Mouse (Mus musculus): ENCODE results near the gene Pnkp.

Pnkp gene

DNA sequence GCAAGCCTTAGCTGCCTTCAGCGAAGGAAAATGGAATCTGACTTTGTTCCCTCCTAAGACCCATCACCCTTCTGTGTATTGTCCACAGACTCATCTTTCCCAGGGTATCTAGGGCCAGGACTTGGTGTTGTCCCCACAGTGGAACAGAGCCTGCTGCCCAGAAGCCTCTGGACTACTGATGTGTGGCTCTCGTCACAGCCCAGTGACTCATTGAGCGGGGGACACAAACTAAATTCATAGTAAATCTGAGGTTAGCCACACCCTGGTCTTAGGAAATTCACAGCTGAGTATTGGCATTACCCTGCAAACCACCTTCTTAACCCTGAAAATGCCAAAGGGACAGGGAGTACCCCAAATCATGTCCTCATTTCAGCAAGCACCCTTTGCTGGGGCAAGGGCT is 30.2 kb upstream of the Pnkp start:
- no peak for DNase-seq (ENCODE audit: low read depth, low spot score)

GRCm38 (mm10) chr7:44828706-44829105 is 28.2 kb upstream of the Pnkp start:
- no peak for DNase-seq (ENCODE audit: low read depth, low spot score)

DNA sequence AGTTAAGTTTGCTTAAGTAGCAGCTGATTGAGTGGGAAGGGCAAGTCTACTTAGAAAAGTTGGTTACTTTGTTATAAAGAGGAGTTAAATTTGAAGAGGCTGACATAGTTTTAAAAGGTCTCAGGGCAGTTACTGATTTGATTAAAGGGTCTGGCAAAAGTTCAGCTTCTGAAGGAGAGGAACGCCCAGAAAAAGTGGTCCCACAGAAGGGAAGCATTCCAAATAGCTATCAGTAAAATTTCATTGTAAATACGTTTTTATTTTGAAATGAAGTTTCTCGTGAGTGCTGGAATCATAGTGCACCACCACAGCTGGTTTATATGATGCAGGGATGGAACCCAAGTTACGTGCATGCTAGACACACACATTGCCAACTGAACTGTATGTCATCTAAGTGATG is 24.2 kb upstream of the Pnkp start:
- DNase-seq (ENCODE audit: low read depth, low spot score) = no peak

DNA sequence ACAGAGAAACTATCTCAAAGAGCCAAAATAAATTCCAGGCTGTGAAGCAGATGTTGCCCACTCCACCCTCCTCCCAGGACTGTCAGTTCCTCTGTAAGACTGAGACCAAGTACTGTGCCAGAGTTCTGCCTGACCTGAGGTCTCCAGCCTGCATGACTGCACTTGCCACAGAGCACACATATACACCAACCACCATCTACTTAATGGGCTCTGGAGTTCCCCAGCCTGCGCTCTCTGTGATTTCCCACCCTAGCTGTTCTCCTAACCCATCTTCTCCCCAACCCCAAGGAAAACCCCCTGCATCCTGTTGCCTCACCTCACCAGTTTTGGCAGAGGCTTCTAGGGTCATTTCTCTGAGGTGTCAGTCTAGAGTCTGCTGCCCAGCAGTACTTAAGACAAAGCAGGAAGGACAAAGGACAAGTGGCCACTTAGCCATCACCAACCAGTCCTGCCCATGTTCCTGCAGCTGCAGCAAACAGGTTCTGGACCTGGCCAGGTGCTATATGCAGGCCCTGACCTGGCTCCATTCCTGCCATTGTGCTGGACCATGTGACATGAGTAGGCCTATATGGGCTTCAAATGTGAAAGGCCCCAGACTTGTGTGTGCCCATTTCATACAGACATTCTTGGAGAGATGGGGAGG is 21.4 kb upstream of the Pnkp start:
- no peak for DNase-seq (ENCODE audit: low read depth, low spot score)

GRCm38 (mm10) chr7:44836016-44836404 is 20.9 kb upstream of the Pnkp start:
- DNase-seq (ENCODE audit: low read depth, low spot score) = no peak

DNA sequence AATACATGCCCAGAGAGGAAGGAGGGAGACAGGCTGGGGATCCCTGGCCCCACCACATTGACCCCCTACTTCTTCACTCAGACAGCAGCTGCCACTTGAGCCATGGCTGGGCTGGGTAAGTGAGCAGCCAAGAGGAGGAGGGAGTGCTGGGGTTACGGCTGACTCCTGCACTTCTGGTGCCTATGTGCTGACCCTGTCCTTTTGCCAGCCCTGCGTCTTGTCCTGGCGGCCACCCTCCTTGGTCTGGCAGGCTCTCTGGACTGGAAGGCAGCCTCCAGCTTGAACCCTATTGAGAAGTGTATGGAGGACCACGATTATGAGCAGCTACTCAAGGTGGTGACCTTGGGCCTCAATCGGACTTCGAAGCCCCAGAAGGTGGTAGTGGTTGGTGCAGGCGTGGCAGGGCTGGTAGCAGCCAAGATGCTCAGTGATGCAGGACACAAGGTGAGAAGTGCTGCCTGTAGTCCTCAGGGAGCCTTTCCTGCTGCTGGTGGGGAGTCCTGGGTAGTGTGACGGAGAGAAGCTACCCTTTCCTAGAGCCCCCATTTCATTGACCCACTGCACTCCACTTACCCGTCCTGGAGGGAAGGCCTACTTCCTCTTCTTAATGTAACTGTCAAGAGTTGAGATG is 20.4 kb upstream of the Pnkp start:
- no peak for DNase-seq (ENCODE audit: low read depth, low spot score)

GRCm38 (mm10) chr7:44838073-44838472 is 18.9 kb upstream of the Pnkp start:
- DNase-seq (ENCODE audit: low read depth, low spot score) = no peak

DNA sequence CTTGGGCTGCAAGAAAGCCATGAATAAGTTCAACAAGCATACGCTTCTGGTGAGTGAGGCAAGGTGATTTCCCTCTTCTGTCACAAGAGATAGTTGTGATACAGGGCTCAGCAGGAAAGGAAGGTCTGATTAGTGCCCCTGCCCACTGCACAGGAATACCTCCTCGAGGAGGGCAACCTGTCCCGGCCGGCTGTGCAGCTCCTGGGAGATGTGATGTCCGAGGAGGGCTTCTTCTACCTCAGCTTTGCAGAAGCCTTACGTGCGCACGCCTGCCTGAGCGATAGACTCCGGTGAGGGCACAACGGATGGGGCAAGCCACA is 17.8 kb upstream of the Pnkp start:
- no peak for DNase-seq (ENCODE audit: low read depth, low spot score)

GRCm38 (mm10) chr7:44839491-44840191 is 17.3 kb upstream of the Pnkp start:
- DNase-seq (ENCODE audit: low read depth, low spot score) = no peak

GRCm38 (mm10) chr7:44840426-44840825 is 16.5 kb upstream of the Pnkp start:
- DNase-seq (ENCODE audit: low read depth, low spot score) = no peak

GRCm38 (mm10) chr7:44841825-44842463 is 15.0 kb upstream of the Pnkp start:
- no peak for DNase-seq (ENCODE audit: low read depth, low spot score)

DNA sequence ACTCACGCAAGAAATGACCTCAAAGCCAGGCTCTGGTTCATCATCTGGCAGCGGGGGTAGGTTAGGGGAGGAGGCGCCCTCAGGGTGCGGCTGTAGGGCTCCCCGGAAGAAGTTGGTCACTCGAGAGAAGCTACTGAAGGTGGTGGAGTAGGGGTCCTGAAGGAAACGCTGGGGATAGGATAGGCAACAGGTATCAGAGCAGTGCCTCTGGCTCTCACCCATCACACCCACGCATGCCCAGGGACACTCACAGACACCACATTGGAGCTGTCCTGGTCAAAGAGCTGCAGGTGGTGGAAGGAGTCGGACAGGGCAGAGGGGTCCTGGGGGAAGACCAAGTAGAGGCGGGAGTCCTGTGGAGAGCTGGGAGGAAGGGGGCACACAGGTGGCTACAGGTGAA is 11.9 kb upstream of the Pnkp start:
- DNase-seq (ENCODE audit: low read depth, low spot score) = no peak

- no peak for DNase-seq (ENCODE audit: low read depth, low spot score)
These were observed 10.1 kb upstream of the Pnkp start for GRCm38 (mm10) chr7:44846804-44847203.

DNA sequence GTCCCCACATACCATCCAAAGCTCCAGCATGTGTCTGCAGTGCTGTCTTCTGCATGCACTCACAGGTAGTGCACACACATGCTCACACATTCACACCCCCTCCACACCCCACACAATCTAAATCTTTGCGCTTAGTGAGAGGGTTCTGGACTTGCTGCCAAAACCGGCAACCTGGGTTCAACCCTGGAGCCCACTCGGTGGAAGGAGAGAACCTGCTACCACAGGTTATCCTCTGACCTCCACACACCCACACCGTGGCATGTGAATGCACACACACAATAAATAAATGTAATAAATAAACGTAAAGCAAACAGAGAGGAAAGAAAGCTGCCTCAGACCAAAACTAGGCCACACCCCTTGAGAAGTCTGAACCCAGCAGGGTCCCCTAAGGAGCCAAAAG is 9.2 kb upstream of the Pnkp start:
- DNase-seq (ENCODE audit: low read depth, low spot score) = no peak

GRCm38 (mm10) chr7:44848561-44849415 is 8.2 kb upstream of the Pnkp start, which contains the start of the genes Akt1s1 and Tbc1d17:
Gene Akt1s1 (plus strand): TSS chr7:44848991.
Gene Tbc1d17 (minus strand): TSS chr7:44849079.
- peak; percentile 97 for DNase-seq (ENCODE audit: low read depth, low spot score)

- DNase-seq (ENCODE audit: low read depth, low spot score) = no peak
These were observed 7.4 kb upstream of the Pnkp start for GRCm38 (mm10) chr7:44849416-44850111.

- no peak for DNase-seq (ENCODE audit: low read depth, low spot score)
These were observed 6.8 kb upstream of the Pnkp start for GRCm38 (mm10) chr7:44850146-44850545.

DNA sequence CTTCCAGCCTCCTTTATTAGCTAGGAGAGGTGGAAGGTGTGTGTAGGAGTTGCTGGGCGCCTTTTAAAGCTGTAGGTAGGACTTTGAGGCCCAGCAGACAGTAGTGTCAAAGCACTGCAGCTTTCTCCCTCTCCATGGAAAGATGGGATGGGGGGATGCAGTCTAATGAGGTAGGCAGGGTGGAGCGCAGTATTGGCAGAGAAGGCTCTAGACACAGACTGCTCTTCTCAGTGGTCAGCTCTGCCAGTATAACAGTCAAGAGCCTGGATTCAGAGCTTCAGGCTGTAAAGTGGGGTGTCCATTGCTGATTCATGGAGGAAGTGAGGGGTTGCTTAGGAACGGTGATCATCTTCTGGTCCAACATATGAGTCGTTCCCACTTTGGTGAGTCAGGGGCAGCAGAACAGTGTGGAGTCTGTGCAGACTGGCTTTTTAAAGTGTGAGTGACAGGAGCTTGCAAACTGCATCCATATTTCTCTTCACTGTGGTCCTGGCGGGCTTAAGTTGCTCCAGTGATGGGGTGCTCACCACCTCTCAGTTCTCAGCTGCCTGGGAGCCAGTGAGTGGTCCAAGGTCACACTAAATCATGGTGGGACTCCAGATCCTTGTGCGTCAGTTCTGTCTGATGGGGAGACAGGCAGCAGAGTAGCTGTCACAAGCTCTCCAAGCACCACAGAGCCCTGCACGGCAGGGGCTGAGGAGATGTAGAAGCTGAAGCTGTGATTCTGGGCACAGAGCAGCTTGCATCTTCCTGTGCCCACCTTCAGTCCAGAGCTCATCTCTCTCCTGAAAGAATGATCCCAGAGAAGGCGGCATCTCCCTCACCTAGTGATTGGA is 5.9 kb upstream of the Pnkp start:
- DNase-seq (ENCODE audit: low read depth, low spot score) = no peak

DNA sequence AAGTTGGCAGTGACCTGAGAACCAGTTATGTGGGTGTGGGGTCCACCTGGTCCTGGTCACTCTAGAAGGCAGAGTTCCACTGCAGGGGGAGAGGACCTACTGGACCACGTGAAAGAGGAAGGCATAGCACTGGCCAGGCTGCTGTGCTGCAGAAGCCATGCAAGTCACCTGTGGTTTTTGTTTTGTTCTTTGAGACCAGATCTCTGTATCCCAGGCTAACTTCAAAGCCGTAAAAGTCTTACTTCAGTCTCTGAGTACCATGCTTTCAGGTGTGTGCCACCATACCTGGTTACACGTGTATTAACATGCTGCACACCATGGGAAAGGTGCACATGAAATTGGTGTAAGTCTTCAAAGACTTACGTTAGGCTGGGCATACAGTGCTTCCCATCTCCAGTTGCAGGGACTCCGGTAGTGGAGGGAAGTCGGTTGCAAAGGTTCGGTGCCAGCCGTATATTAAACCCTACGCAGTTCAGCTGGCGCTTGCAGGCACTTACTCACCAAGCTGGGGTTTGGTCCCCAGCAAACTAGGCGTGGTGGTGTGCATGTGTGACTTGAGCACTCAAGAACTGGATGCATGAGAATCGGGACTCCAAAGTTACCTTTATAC is 5.2 kb upstream of the Pnkp start:
- DNase-seq (ENCODE audit: low read depth, low spot score) = no peak
